Comparison of ENCODE assay signal across 12 mouse cellular contexts in genomic region chr12:84063228-84063627, GRCm38 (mm10). TPM values are rescaled to one million over a fixed set of nuclear protein-coding genes. Genes with fewer than 3 reads are reported as not detected.
DNase-seq lines count a peak whose midpoint lies in the region; ATAC-seq and TF ChIP-seq lines count a peak whose summit lies in the region.
"Had no signal": no experiment of that assay in that cellular context is flagged by ENCODE, and none has a peak within 500 bp of the region (broad histone marks: within the 10 kb centered on the region; RNA-seq: fewer than 3 reads in every experiment).

No protein-coding gene starts in this region.

- WGBS in hindbrain, embryonic 11.5 days = 66% methylated on average over 5 of the region's 5 CpGs
- 74% methylated on average over 5 of the region's 5 CpGs for WGBS in hindbrain, embryonic 10.5 days
- 71% methylated on average over 5 of the region's 5 CpGs for WGBS in lung, adult 2 months

- ATAC-seq in hindbrain, embryonic 11.5 days (ENCODE audit: low FRiP score) = no peak
- ATAC-seq: midbrain, embryonic 16.5 days had no signal

- no peak overlapping the region for H3K4me2 ChIP-seq in hindbrain, embryonic 11.5 days (replicated peaks; ENCODE audit: low read depth, low read length)
- H3K4me2 ChIP-seq: heart, embryonic 15.5 days had no signal

- DNase-seq in hindbrain, embryonic 11.5 days (ENCODE audit: low spot score) = peak; percentile 15
- no peak for DNase-seq in hindbrain, embryonic 10.5 days (ENCODE audit: low spot score)
- peak; percentile 40 for DNase-seq in A20 (ENCODE audit: low read depth, low spot score)
- DNase-seq in NIH3T3 (ENCODE audit: low read depth) = peak; percentile 33
- DNase-seq in lung, adult 2 months = no peak
- DNase-seq in urinary bladder, adult 18-20 months (ENCODE audit: low spot score in 2 of 2) = no peak
- DNase-seq in urinary bladder, adult 2 months (ENCODE audit: low spot score) = no peak
- no peak for DNase-seq in left cerebral cortex, postnatal 4 days

- no peak for TF ChIP-seq POLR2A in lung, adult 2 months (IDR thresholded peaks at IDR 0.05; ENCODE audit: borderline replicate concordance, extremely low read depth, low read depth, low read length)

- peak; percentile 26; the same call in 1 of the 2 replicates for TF ChIP-seq CTCF in lung, adult 2 months (IDR thresholded peaks at IDR 0.05; ENCODE audit: insufficient read depth, low read length)

- 0 out of 2 replicates have a peak, but pooled peaks cover 2% of the 10 kb centered on the region for H3K27me3 ChIP-seq in hindbrain, embryonic 11.5 days (ENCODE audit: control insufficient read depth, insufficient read depth, low read length)
- peaks cover 21% of the 10 kb centered on the region for H3K27me3 ChIP-seq in hindbrain, embryonic 10.5 days (ENCODE audit: insufficient read depth, poor library complexity, severe bottlenecking)

- intact Hi-C loops in left cerebral cortex, postnatal 4 days (cut with DNase I) = no loop called here

- H3K9ac ChIP-seq in hindbrain, embryonic 11.5 days (ENCODE audit: low read depth, low read length) = no peak overlapping the region
- H3K9ac ChIP-seq: heart, embryonic 15.5 days had no signal

- H3K4me1 ChIP-seq in hindbrain, embryonic 11.5 days (replicated peaks; ENCODE audit: control insufficient read depth, insufficient read depth, low read length) = no peaks in the 10 kb centered on the region
- H3K4me1 ChIP-seq in hindbrain, embryonic 10.5 days (replicated peaks) = no peaks in the 10 kb centered on the region
- no peaks in the 10 kb centered on the region for H3K4me1 ChIP-seq in lung, adult 2 months (ENCODE audit: control insufficient read depth, insufficient read depth, low read length)
- H3K4me1 ChIP-seq: heart, embryonic 15.5 days had no signal

- H3K9me3 ChIP-seq in hindbrain, embryonic 11.5 days (ENCODE audit: control insufficient read depth, low read length) = no peaks in the 10 kb centered on the region
- H3K9me3 ChIP-seq in hindbrain, embryonic 10.5 days = 0 out of 2 replicates have a peak, but pooled peaks cover 3% of the 10 kb centered on the region
- H3K9me3 ChIP-seq: heart, embryonic 15.5 days had no signal

- H3K36me3 ChIP-seq in hindbrain, embryonic 11.5 days (ENCODE audit: control insufficient read depth, insufficient read depth, low read length) = no peaks in the 10 kb centered on the region
- H3K36me3 ChIP-seq in hindbrain, embryonic 10.5 days = no peaks in the 10 kb centered on the region
- H3K36me3 ChIP-seq: heart, embryonic 15.5 days had no signal

- no peak overlapping the region for H3K4me3 ChIP-seq in hindbrain, embryonic 11.5 days (ENCODE audit: low read depth, low read length)
- H3K4me3 ChIP-seq in hindbrain, embryonic 10.5 days = no peak overlapping the region
- no peak overlapping the region for H3K4me3 ChIP-seq in lung, adult 2 months (replicated peaks; ENCODE audit: extremely low read depth, low read depth, low read length)
- H3K4me3 ChIP-seq: heart, embryonic 15.5 days had no signal

- no peak overlapping the region for H3K27ac ChIP-seq in hindbrain, embryonic 11.5 days (ENCODE audit: low read depth, low read length)
- H3K27ac ChIP-seq in hindbrain, embryonic 10.5 days = no peak overlapping the region
- H3K27ac ChIP-seq: heart, embryonic 15.5 days had no signal

RNA-seq across cellular contexts. Expression of gene Acot5, which starts 5.9 kb away (rescaled TPM):
- not detected in 2 replicates for polyA plus RNA-seq in hindbrain, embryonic 11.5 days (2014; fragmentation: Nextera tagmentation; extraction: Ambion mirVana)
- 0.12 TPM in 1 of 2 replicates, not detected in the other for polyA plus RNA-seq in hindbrain, embryonic 10.5 days (2016; fragmentation: Nextera tagmentation; extraction: Ambion mirVana)
- polyA plus RNA-seq in lung, adult 2 months (2012; rRNA removed) = not detected in 2 replicates
- 0.06 and 0.15 TPM in 2 replicates for polyA plus RNA-seq in urinary bladder, adult 2 months (2012; rRNA removed)
- total RNA-seq in left cerebral cortex, postnatal 4 days (2021) = under 1 TPM; 0.44 to 0.52 TPM
- polyA plus RNA-seq: heart, embryonic 15.5 days; spleen, adult 2 months had no signal

RNA-seq across cellular contexts. Expression of gene Acot3, which starts 11.3 kb away (rescaled TPM):
- 0.37 and 0.47 TPM in 2 replicates for polyA plus RNA-seq in hindbrain, embryonic 11.5 days (2014; fragmentation: Nextera tagmentation; extraction: Ambion mirVana)
- polyA plus RNA-seq in hindbrain, embryonic 10.5 days (2016; fragmentation: Nextera tagmentation; extraction: Ambion mirVana) = 0.19 and 0.25 TPM in 2 replicates
- polyA plus RNA-seq in lung, adult 2 months (2012; rRNA removed) = not detected in 2 replicates
- not detected in 2 replicates for polyA plus RNA-seq in urinary bladder, adult 2 months (2012; rRNA removed)
- total RNA-seq in left cerebral cortex, postnatal 4 days (2021) = under 1 TPM; 0.28 to 0.99 TPM
- polyA plus RNA-seq: spleen, adult 2 months had no signal

RNA-seq across cellular contexts. Expression of gene Gm49366, which starts 24.5 kb away (rescaled TPM):
- not detected in 2 replicates for polyA plus RNA-seq in hindbrain, embryonic 11.5 days (2014; fragmentation: Nextera tagmentation; extraction: Ambion mirVana)
- not detected in 2 replicates for polyA plus RNA-seq in hindbrain, embryonic 10.5 days (2016; fragmentation: Nextera tagmentation; extraction: Ambion mirVana)
- polyA plus RNA-seq in lung, adult 2 months (2012; rRNA removed) = not detected in 2 replicates
- not detected in 2 replicates for polyA plus RNA-seq in urinary bladder, adult 2 months (2012; rRNA removed)
- total RNA-seq in left cerebral cortex, postnatal 4 days (2021) = not detected
- total RNA-seq: left cerebral cortex, postnatal 25 days had no signal
- polyA plus RNA-seq: heart, embryonic 15.5 days; midbrain, embryonic 16.5 days; spleen, adult 2 months had no signal

RNA-seq across cellular contexts. Expression of gene Acot4, which starts 25.0 kb away (rescaled TPM):
- polyA plus RNA-seq in hindbrain, embryonic 11.5 days (2014; fragmentation: Nextera tagmentation; extraction: Ambion mirVana) = 0.14 and 0.63 TPM in 2 replicates
- polyA plus RNA-seq in hindbrain, embryonic 10.5 days (2016; fragmentation: Nextera tagmentation; extraction: Ambion mirVana) = 0.08 and 0.14 TPM in 2 replicates
- polyA plus RNA-seq in lung, adult 2 months (2012; rRNA removed) = 0.40 TPM in 2 replicates
- 0.72 and 0.74 TPM in 2 replicates for polyA plus RNA-seq in urinary bladder, adult 2 months (2012; rRNA removed)
- 1 to 10 TPM; 1.8 to 2.0 TPM for total RNA-seq in left cerebral cortex, postnatal 4 days (2021)

RNA-seq across cellular contexts. Expression of gene Acot6, which starts 37.2 kb away (rescaled TPM):
- 0.76 and 0.91 TPM in 2 replicates for polyA plus RNA-seq in hindbrain, embryonic 11.5 days (2014; fragmentation: Nextera tagmentation; extraction: Ambion mirVana)
- polyA plus RNA-seq in hindbrain, embryonic 10.5 days (2016; fragmentation: Nextera tagmentation; extraction: Ambion mirVana) = 0.77 and 0.97 TPM in 2 replicates
- 1.9 TPM in 2 replicates for polyA plus RNA-seq in lung, adult 2 months (2012; rRNA removed)
- 5.2 and 5.6 TPM in 2 replicates for polyA plus RNA-seq in urinary bladder, adult 2 months (2012; rRNA removed)
- total RNA-seq in left cerebral cortex, postnatal 4 days (2021) = 1 to 10 TPM; 3.1 to 3.5 TPM

Comparison
In these comparisons a context has a peak if more than half of its experiments do, and no peak if none do; other contexts are left out.
1. DNase-seq: peak in hindbrain, embryonic 11.5 days (single experiment), A20 (single experiment) and NIH3T3 (single experiment); none in hindbrain, embryonic 10.5 days (single experiment), lung, adult 2 months (single experiment), urinary bladder, adult 18-20 months (0 of 2), urinary bladder, adult 2 months (single experiment) and left cerebral cortex, postnatal 4 days (single experiment).